Mouse (Mus musculus) E14TG2a.4 (cell line): ENCODE data around the gene Dyrk2.

Source experiments
- CTCF ChIP-seq: conservative IDR thresholded peaks from 2 replicates; pipeline ENCODE4 v1.5.1; 2014; ENCODE audit warnings: low read length
- POU5F1 ChIP-seq: IDR thresholded peaks from 2 replicates; pipeline ENCODE4 v1.6.1; 2014; ENCODE audit warnings: low read length, borderline replicate concordance

- TF ChIP-seq CTCF (no peak), POU5F1 (no peak)
Observed at GRCm38 (mm10) chr10:118872196-118872595, 2.2 kb upstream of the Dyrk2 start.
